Mouse (Mus musculus): ENCODE measurements around the gene Cygb. TPM values are rescaled to one million over a fixed set of nuclear protein-coding genes. Genes with fewer than 3 reads are reported as not detected.
A peak's percentile ranks its signal among the peaks of the same experiment; 100 is the strongest.

Gene Cygb
- polyA plus RNA-seq, 1 experiment from 2014 or later, result 3.7 TPM

DNA sequence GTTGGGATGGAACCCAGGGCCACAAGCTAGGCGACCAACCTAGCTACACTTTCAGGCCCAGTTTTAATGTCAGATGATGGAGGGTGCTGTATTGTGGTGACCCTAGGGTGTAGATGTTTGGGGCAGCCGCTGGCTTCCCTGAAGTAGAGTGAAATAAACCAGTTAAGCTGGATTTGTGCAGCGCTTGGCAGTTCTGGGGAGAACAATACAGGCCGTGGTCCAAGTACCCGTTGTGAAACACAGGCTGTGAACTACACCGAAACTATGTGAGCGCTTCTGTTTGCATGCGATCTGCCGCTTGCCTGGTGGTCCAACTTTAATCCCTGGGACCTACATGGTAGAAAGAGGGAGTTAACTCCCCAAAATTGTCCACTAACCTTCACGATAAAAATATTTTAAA is 21.2 kb downstream of the Cygb start:
- TF ChIP-seq CTCF (IDR thresholded peaks at IDR 0.05; ENCODE audit: low read depth) (no peak), EP300 (IDR thresholded peaks at IDR 0.05; ENCODE audit: low read depth) (no peak)
- Histone ChIP-seq H3K4me1 (ENCODE audit: insufficient read depth) (peaks cover 3% of the 10 kb centered on the region; the same call in 1 of the 2 replicates), H3K9ac (replicated peaks) (no peak overlapping the region), H3K4me3 (ENCODE audit: low read depth, low read length) (no peak overlapping the region), H3K9me3 (ENCODE audit: low read length) (no peaks in the 10 kb centered on the region), H3K4me2 (ENCODE audit: low read depth, low read length) (no peak overlapping the region), H3K36me3 (replicated peaks; ENCODE audit: insufficient read depth, low read length) (no peaks in the 10 kb centered on the region), H3K27ac (ENCODE audit: low read depth) (no peak overlapping the region), H3K27me3 (ENCODE audit: insufficient read depth, low read length) (no peaks in the 10 kb centered on the region)
- ATAC-seq, result no peak
- WGBS (ENCODE audit: insufficient replicate concordance), result 79% methylated on average over 10 of the region's 10 CpGs
- DNase-seq, result no peak

DNA sequence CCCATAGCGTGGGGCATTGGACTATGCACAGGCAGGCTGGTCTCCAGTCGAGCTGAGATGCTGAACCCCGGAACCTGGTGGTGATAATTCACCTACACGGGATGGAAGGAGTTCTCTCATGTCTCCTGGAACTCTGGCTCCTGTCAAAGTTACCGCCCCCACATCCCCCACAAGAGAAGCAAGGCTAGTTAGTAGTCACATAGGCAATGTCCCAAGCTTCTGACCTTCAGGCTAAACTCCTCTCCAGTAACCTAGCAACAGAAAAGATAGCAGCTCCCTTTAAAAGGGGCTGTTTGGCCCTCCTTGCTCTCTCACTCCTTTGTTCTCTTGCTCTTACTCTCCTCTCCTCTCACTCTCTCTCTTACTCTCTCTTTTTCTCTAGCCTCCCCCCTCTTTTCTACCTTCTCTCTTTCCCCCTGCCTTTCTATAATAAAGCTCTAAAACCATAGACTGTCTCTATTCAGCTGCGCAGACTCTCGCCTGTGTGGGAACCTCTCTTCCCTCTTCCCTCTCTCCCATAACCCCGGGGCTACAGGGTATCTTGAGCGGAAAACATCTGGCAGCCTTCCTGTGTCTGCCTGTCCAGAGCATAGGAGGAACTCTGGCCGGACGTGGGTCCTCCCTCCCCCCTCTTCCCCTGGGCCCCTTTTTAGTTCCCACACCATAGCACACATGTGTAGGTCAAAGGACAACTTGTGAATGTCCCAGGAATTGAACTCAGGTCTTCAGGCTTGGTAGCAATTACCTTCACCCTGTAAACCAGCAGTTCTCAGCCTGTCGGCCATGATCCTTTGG is 23.7 kb downstream of the Cygb start:
- DNase-seq (no peak), ATAC-seq (no peak)
- Histone ChIP-seq H3K36me3 (replicated peaks; ENCODE audit: insufficient read depth, low read length) (no peaks in the 10 kb centered on the region), H3K4me1 (ENCODE audit: insufficient read depth) (peaks cover 6% of the 10 kb centered on the region), H3K9ac (replicated peaks) (no peak overlapping the region), H3K4me2 (ENCODE audit: low read depth, low read length) (no peak overlapping the region), H3K27ac (ENCODE audit: low read depth) (no peak overlapping the region), H3K4me3 (ENCODE audit: low read depth, low read length) (no peak overlapping the region), H3K27me3 (ENCODE audit: insufficient read depth, low read length) (no peaks in the 10 kb centered on the region), H3K9me3 (ENCODE audit: low read length) (no peaks in the 10 kb centered on the region)
- no peak for TF ChIP-seq CTCF (IDR thresholded peaks at IDR 0.05; ENCODE audit: low read depth)
- no peak for TF ChIP-seq EP300 (IDR thresholded peaks at IDR 0.05; ENCODE audit: low read depth)
- 40% methylated on average over 12 of the region's 12 CpGs for WGBS (ENCODE audit: insufficient replicate concordance)

DNA sequence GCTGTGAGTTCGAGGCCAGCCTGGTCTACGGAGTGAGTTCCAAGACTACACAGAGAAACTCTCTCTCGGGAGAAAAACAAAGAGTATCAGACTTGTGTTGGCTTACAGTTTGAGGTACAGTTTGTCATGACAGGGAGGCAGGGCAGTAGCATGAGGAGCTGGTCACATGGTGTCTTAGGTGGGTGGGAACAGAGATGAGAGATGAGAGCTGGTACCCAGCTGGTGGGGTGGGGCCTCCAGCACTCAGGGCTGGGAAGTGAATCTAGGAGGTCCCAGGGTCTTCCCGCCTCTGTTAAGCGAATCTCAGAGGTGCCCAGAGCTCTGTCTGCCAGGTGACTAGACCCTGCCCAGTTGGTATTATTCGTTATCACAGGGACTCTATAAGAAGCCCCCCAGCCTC is 24.6 kb downstream of the Cygb start:
- H3K4me2 ChIP-seq (ENCODE audit: low read depth, low read length), result no peak overlapping the region
- no peaks in the 10 kb centered on the region for H3K36me3 ChIP-seq (replicated peaks; ENCODE audit: insufficient read depth, low read length)
- H3K4me3 ChIP-seq (ENCODE audit: low read depth, low read length), result no peak overlapping the region
- H3K27me3 ChIP-seq (ENCODE audit: insufficient read depth, low read length), result no peaks in the 10 kb centered on the region
- H3K27ac ChIP-seq (ENCODE audit: low read depth), result no peak overlapping the region
- no peak overlapping the region for H3K9ac ChIP-seq (replicated peaks)
- TF ChIP-seq EP300 (IDR thresholded peaks at IDR 0.05; ENCODE audit: low read depth) (no peak), CTCF (IDR thresholded peaks at IDR 0.05; ENCODE audit: low read depth) (no peak)
- 79% methylated on average over 6 of the region's 6 CpGs for WGBS (ENCODE audit: insufficient replicate concordance)
- no peak for ATAC-seq
- no peak for DNase-seq
- H3K4me1 ChIP-seq (ENCODE audit: insufficient read depth), result peaks cover 15% of the 10 kb centered on the region
- no peaks in the 10 kb centered on the region for H3K9me3 ChIP-seq (ENCODE audit: low read length)

DNA sequence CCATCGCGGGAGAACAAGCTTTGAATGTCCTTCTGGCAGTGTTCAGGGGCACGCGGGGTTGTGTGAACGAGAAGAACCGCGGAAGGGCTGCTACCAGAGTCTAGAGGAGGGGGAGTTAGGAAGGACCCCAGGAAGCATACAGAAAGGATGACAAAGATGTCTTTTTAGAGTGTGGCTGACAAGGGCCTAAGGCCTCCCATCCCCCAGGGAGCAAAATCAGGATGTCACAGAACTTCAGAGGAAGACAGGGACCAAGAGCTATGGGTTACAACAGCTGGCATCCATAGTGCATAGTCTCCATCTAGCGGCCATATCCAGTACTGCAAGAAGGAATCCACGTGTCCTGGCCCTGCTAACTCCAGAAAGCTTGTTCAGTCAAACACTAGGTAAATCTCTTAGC is 25.4 kb downstream of the Cygb start:
- DNase-seq (peak; percentile 90), ATAC-seq (peak; percentile 21; the same call in 1 of the 2 replicates)
- Histone ChIP-seq H3K4me2 (ENCODE audit: low read depth, low read length) (no peak overlapping the region), H3K4me1 (ENCODE audit: insufficient read depth) (peaks cover 17% of the 10 kb centered on the region), H3K4me3 (ENCODE audit: low read depth, low read length) (no peak overlapping the region), H3K27me3 (ENCODE audit: insufficient read depth, low read length) (no peaks in the 10 kb centered on the region), H3K9ac (replicated peaks) (no peak overlapping the region), H3K36me3 (replicated peaks; ENCODE audit: insufficient read depth, low read length) (no peaks in the 10 kb centered on the region), H3K9me3 (ENCODE audit: low read length) (no peaks in the 10 kb centered on the region), H3K27ac (ENCODE audit: low read depth) (no peak overlapping the region)
- WGBS (ENCODE audit: insufficient replicate concordance), result 60% methylated on average over 9 of the region's 9 CpGs
- TF ChIP-seq CTCF (IDR thresholded peaks at IDR 0.05; ENCODE audit: low read depth), result peak; percentile 99
- no peak for TF ChIP-seq EP300 (IDR thresholded peaks at IDR 0.05; ENCODE audit: low read depth)

DNA sequence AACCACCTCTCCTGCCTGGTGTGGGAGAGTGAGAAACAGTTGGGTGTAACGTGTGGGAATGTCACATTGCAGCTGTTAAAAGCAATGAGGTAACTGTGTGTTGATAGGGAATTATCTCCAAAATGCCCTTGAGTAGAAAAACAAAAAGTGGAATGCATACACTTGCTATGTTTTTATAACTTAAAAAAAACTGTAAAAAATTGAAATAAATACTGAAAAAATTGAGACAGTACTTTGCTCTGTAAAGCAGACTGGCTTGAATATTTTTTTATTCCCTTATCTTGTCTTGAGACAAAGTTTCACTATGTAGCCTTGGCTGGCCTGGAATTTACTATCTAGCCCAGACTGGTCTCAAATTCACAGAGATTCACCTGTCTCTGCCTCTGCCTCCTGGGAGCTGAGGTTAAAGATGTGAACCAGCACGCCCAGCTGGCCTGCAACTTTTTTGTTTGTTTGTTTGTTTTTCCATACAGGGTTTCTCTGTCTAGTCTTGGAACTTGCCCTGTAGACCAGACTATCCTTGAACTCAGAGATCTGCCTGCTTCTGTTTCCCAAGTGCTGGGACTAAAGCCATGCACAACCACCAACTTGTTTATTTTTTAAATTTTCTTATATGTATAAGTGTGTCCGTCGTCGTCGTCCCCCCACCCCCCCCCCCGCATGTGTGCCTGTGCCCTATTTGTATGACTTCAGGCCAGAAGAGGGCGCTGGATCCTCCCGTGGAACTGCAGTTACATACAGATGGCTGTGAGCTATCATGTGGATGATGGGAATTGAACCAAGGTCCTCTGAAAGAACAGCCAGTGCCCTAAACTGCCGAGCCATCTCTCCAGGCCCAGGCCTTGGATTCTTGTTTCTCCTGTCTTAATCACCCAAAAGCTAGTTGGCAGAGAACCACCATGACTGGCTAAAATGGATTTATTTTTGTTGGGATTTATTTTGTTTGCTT is 26.8 kb downstream of the Cygb start:
- Histone ChIP-seq H3K9me3 (ENCODE audit: low read length) (no peaks in the 10 kb centered on the region), H3K36me3 (replicated peaks; ENCODE audit: insufficient read depth, low read length) (no peaks in the 10 kb centered on the region), H3K4me3 (ENCODE audit: low read depth, low read length) (no peak overlapping the region), H3K9ac (replicated peaks) (no peak overlapping the region), H3K4me2 (ENCODE audit: low read depth, low read length) (no peak overlapping the region), H3K27ac (ENCODE audit: low read depth) (no peak overlapping the region), H3K27me3 (ENCODE audit: insufficient read depth, low read length) (no peaks in the 10 kb centered on the region), H3K4me1 (ENCODE audit: insufficient read depth) (peaks cover 26% of the 10 kb centered on the region)
- ATAC-seq (no peak), DNase-seq (peak; percentile 68)
- 32% methylated on average over 10 of the region's 10 CpGs for WGBS (ENCODE audit: insufficient replicate concordance)
- TF ChIP-seq CTCF (IDR thresholded peaks at IDR 0.05; ENCODE audit: low read depth) (peak; percentile 62), EP300 (IDR thresholded peaks at IDR 0.05; ENCODE audit: low read depth) (no peak)
